Mouse (Mus musculus): ENCODE data around the gene Arhgap28.

GRCm38 (mm10) chr17:67866026-67866425 lies 137.9 kb downstream of the Arhgap28 start:
- TF ChIP-seq CTCF (IDR thresholded peaks at IDR 0.05; ENCODE audit: control insufficient read depth, insufficient read depth, insufficient replicate concordance, low read depth, low read length) (no peak), POLR2A (IDR thresholded peaks at IDR 0.05; ENCODE audit: control insufficient read depth, low read depth, low read length) (no peak)
